Mouse (Mus musculus) embryonic facial prominence, embryonic 14.5 days (tissue): ENCODE data around the gene Axin2. TPM values are rescaled to one million over a fixed set of nuclear protein-coding genes. Genes with fewer than 3 reads are reported as not detected.

Experiments used
- ATAC-seq: fragments of 200-750 bp; cut with Nextera tagmentation; 2 replicates; pipeline ENCODE4 v1.8.0; 2017; ENCODE audit warnings: low read depth, moderate number of reproducible peaks, moderate TSS enrichment
- DNase-seq: peaks from one replicate; pipeline ENCODE4 v3.0.0-alpha.2; 2015; ENCODE audit warnings: low spot score
- H3K27ac ChIP-seq: fragments of 300-500 bp; sonication (generic); replicated peaks from 2 replicates; pipeline ENCODE4 v1.5.1; 2014; ENCODE audit warnings: low read depth, mild to moderate bottlenecking, low read length, moderate library complexity
- H3K27me3 ChIP-seq: fragments of 300-500 bp; sonication (generic); replicated peaks from 2 replicates; pipeline ENCODE4 v1.6.1; 2014; ENCODE audit warnings: low read length; ENCODE audit not compliant: control insufficient read depth, insufficient read depth
- H3K36me3 ChIP-seq: fragments of 300-500 bp; sonication (generic); 2 replicates; pipeline ENCODE4 v1.6.1; 2014; ENCODE audit warnings: low read length, mixed read lengths; ENCODE audit not compliant: control insufficient read depth, insufficient read depth
- H3K4me1 ChIP-seq: fragments of 300-500 bp; sonication (generic); 2 replicates; pipeline ENCODE4 v1.6.1; 2014; ENCODE audit warnings: antibody characterized with exemption, low read length; ENCODE audit not compliant: control insufficient read depth, insufficient read depth
- H3K4me2 ChIP-seq: fragments of 300-500 bp; sonication (generic); 2 replicates; pipeline ENCODE4 v1.6.1; 2014; ENCODE audit warnings: low read depth, mild to moderate bottlenecking, low read length, moderate library complexity, mixed read lengths
- H3K4me3 ChIP-seq: fragments of 300-500 bp; sonication (generic); 2 replicates; pipeline ENCODE4 v1.5.1; 2014; ENCODE audit warnings: low read depth, mild to moderate bottlenecking, low read length
- H3K9ac ChIP-seq: fragments of 300-500 bp; sonication (generic); 2 replicates; pipeline ENCODE4 v1.6.1; 2014; ENCODE audit warnings: low read depth, mild to moderate bottlenecking, low read length, moderate library complexity, mixed read lengths
- H3K9me3 ChIP-seq: fragments of 300-500 bp; sonication (generic); 2 replicates; pipeline ENCODE4 v1.6.1; 2016; ENCODE audit warnings: low read length; ENCODE audit not compliant: control insufficient read depth
- WGBS: fragments of 180-500 bp; shearing (Covaris S2); extraction: QIAGEN DNeasy Blood & Tissue Kit; methylation state at CpG from one replicate; pipeline ENCODE4 v1.1.7; 2014; 5-methylcytosine and 5-hydroxymethylcytosine counted together
- polyA plus RNA-seq: library from polyadenylated mRNA; unstranded; fragments of >200 nt; fragmentation: Nextera tagmentation; extraction: Ambion mirVana; gene quantifications from 2 replicates; pipeline ENCODE4 v1.2.1, GENCODE M21; 2014

The Axin2 gene
- polyA plus RNA-seq, 1 experiment from 2014 or later: 11.4 TPM

GRCm38 (mm10) chr11:108980530-108980929 is 60.4 kb downstream of the Axin2 start:
- H3K4me2 ChIP-seq: no peak overlapping the region
- WGBS: 51% methylated on average over 12 of the region's 12 CpGs
- DNase-seq: peak; percentile 73
- no peak overlapping the region for H3K4me3 ChIP-seq
- no peak overlapping the region for H3K27ac ChIP-seq
- no peak for ATAC-seq
- H3K4me1 ChIP-seq: no peaks in the 10 kb centered on the region; the same call in 1 of the 2 replicates
- no peaks in the 10 kb centered on the region for H3K9me3 ChIP-seq
- H3K9ac ChIP-seq: no peak overlapping the region
- H3K36me3 ChIP-seq: no peaks in the 10 kb centered on the region
- H3K27me3 ChIP-seq: no peaks in the 10 kb centered on the region

GRCm38 (mm10) chr11:108981012-108981411 is 60.9 kb downstream of the Axin2 start:
- H3K4me3 ChIP-seq: no peak overlapping the region
- H3K4me2 ChIP-seq: no peak overlapping the region
- no peak for DNase-seq
- no peak for ATAC-seq
- no peak overlapping the region for H3K27ac ChIP-seq
- no peaks in the 10 kb centered on the region for H3K27me3 ChIP-seq
- H3K9ac ChIP-seq: no peak overlapping the region
- WGBS: 85% methylated on average over 8 of the region's 8 CpGs
- H3K36me3 ChIP-seq: no peaks in the 10 kb centered on the region
- no peaks in the 10 kb centered on the region; the same call in 1 of the 2 replicates for H3K4me1 ChIP-seq
- no peaks in the 10 kb centered on the region for H3K9me3 ChIP-seq

GRCm38 (mm10) chr11:108983409-108984064 is 63.4 kb downstream of the Axin2 start:
- Histone ChIP-seq H3K27ac (no peak overlapping the region), H3K9ac (no peak overlapping the region), H3K4me2 (no peak overlapping the region), H3K36me3 (no peaks in the 10 kb centered on the region), H3K27me3 (no peaks in the 10 kb centered on the region), H3K4me1 (no peaks in the 10 kb centered on the region; the same call in 1 of the 2 replicates), H3K4me3 (no peak overlapping the region), H3K9me3 (no peaks in the 10 kb centered on the region)
- DNase-seq: no peak
- 71% methylated on average over 7 of the region's 7 CpGs for WGBS
- no peak for ATAC-seq

GRCm38 (mm10) chr11:108984711-108985419 is 64.7 kb downstream of the Axin2 start:
- no peaks in the 10 kb centered on the region for H3K9me3 ChIP-seq
- no peak overlapping the region for H3K27ac ChIP-seq
- H3K4me1 ChIP-seq: no peaks in the 10 kb centered on the region; the same call in 1 of the 2 replicates
- WGBS: 71% methylated on average over 5 of the region's 5 CpGs
- DNase-seq (no peak), ATAC-seq (no peak)
- H3K4me3 ChIP-seq: no peak overlapping the region
- H3K27me3 ChIP-seq: no peaks in the 10 kb centered on the region
- no peak overlapping the region for H3K4me2 ChIP-seq
- no peak overlapping the region for H3K9ac ChIP-seq
- H3K36me3 ChIP-seq: no peaks in the 10 kb centered on the region

- no peak overlapping the region for H3K4me3 ChIP-seq
- no peak overlapping the region for H3K4me2 ChIP-seq
- DNase-seq: no peak
- ATAC-seq: no peak
- no peaks in the 10 kb centered on the region for H3K27me3 ChIP-seq
- no peaks in the 10 kb centered on the region; the same call in 1 of the 2 replicates for H3K4me1 ChIP-seq
- H3K9ac ChIP-seq: no peak overlapping the region
- no peaks in the 10 kb centered on the region for H3K36me3 ChIP-seq
- 44% methylated on average over 7 of the region's 7 CpGs for WGBS
- H3K27ac ChIP-seq: no peak overlapping the region
- H3K9me3 ChIP-seq: no peaks in the 10 kb centered on the region
These were observed 65.7 kb downstream of the Axin2 start for GRCm38 (mm10) chr11:108985836-108986235.

- Histone ChIP-seq H3K4me2 (no peak overlapping the region), H3K9ac (no peak overlapping the region), H3K36me3 (no peaks in the 10 kb centered on the region), H3K4me3 (no peak overlapping the region), H3K9me3 (no peaks in the 10 kb centered on the region), H3K27me3 (no peaks in the 10 kb centered on the region), H3K27ac (no peak overlapping the region), H3K4me1 (no peaks in the 10 kb centered on the region; the same call in 1 of the 2 replicates)
- DNase-seq (no peak), ATAC-seq (no peak)
- WGBS: 72% methylated on average over 3 of the region's 3 CpGs
These were observed 67.1 kb downstream of the Axin2 start for GRCm38 (mm10) chr11:108987226-108987625.

GRCm38 (mm10) chr11:108987705-108988104 is 67.6 kb downstream of the Axin2 start:
- no peak overlapping the region for H3K27ac ChIP-seq
- H3K27me3 ChIP-seq: no peaks in the 10 kb centered on the region
- no peak overlapping the region for H3K4me2 ChIP-seq
- no peak overlapping the region for H3K9ac ChIP-seq
- H3K9me3 ChIP-seq: no peaks in the 10 kb centered on the region
- WGBS: 89% methylated on average over 4 of the region's 4 CpGs
- DNase-seq: no peak
- no peak overlapping the region for H3K4me3 ChIP-seq
- no peaks in the 10 kb centered on the region for H3K36me3 ChIP-seq
- no peak for ATAC-seq
- H3K4me1 ChIP-seq: no peaks in the 10 kb centered on the region; the same call in 1 of the 2 replicates

- DNase-seq: no peak
- Histone ChIP-seq H3K4me3 (no peak overlapping the region), H3K27ac (no peak overlapping the region), H3K36me3 (no peaks in the 10 kb centered on the region), H3K4me2 (no peak overlapping the region), H3K27me3 (no peaks in the 10 kb centered on the region), H3K9ac (no peak overlapping the region), H3K9me3 (no peaks in the 10 kb centered on the region), H3K4me1 (no peaks in the 10 kb centered on the region; the same call in 1 of the 2 replicates)
- no peak for ATAC-seq
- 84% methylated on average over 6 of the region's 6 CpGs for WGBS
These were observed 68.1 kb downstream of the Axin2 start for GRCm38 (mm10) chr11:108988258-108988657.
